Comparison of ENCODE assay signal across 14 mouse cellular contexts in genomic region chr19:50674921-50675320, GRCm38 (mm10). TPM values are rescaled to one million over a fixed set of nuclear protein-coding genes. Genes with fewer than 3 reads are reported as not detected.
DNase-seq lines count a peak whose midpoint lies in the region; TF ChIP-seq lines count a peak whose summit lies in the region.
"Had no signal": no experiment of that assay in that cellular context is flagged by ENCODE, and none has a peak within 500 bp of the region (broad histone marks: within the 10 kb centered on the region; RNA-seq: fewer than 3 reads in every experiment).

No protein-coding gene starts in this region.

- no peaks in the 10 kb centered on the region; the same call in 1 of the 2 replicates for H3K27me3 ChIP-seq in cerebellum, adult 2 months (ENCODE audit: control insufficient read depth, insufficient read depth, low read length)
- H3K27me3 ChIP-seq in forebrain, embryonic 10.5 days (ENCODE audit: poor library complexity, severe bottlenecking), result peaks cover 36% of the 10 kb centered on the region
- H3K27me3 ChIP-seq: CH12.LX had no signal

- no peaks in the 10 kb centered on the region for H3K9me3 ChIP-seq in forebrain, embryonic 10.5 days
- H3K9me3 ChIP-seq: intestine, embryonic 15.5 days had no signal

- no peak for TF ChIP-seq CTCF in cerebellum, adult 2 months (IDR thresholded peaks at IDR 0.05; ENCODE audit: borderline replicate concordance, insufficient read depth, low read depth, low read length)
- TF ChIP-seq CTCF in layer of hippocampus, adult 2 months (conservative IDR thresholded peaks at IDR 0.05), result no peak

- no peaks in the 10 kb centered on the region for H3K36me3 ChIP-seq in forebrain, embryonic 10.5 days (replicated peaks)
- H3K36me3 ChIP-seq: intestine, embryonic 15.5 days had no signal

- H3K27ac ChIP-seq in cerebellum, adult 2 months (ENCODE audit: insufficient read depth, low read length), result no peak overlapping the region
- no peak overlapping the region for H3K27ac ChIP-seq in layer of hippocampus, adult 2 months
- no peak overlapping the region for H3K27ac ChIP-seq in forebrain, embryonic 10.5 days
- H3K27ac ChIP-seq: intestine, embryonic 15.5 days had no signal

- no peak overlapping the region for H3K4me3 ChIP-seq in cerebellum, adult 2 months (replicated peaks; ENCODE audit: insufficient read depth, low read depth, low read length)
- no peak overlapping the region for H3K4me3 ChIP-seq in layer of hippocampus, adult 2 months
- H3K4me3 ChIP-seq in forebrain, embryonic 10.5 days, result no peak overlapping the region
- H3K4me3 ChIP-seq: intestine, embryonic 15.5 days had no signal

- peaks cover 3% of the 10 kb centered on the region; the same call in 1 of the 2 replicates for H3K4me1 ChIP-seq in cerebellum, adult 2 months (ENCODE audit: control insufficient read depth, insufficient read depth, low read length)
- H3K4me1 ChIP-seq in forebrain, embryonic 10.5 days, result peaks cover 19% of the 10 kb centered on the region

- WGBS in cerebellum, adult 2 months, result 55% methylated on average over 5 of the region's 5 CpGs
- WGBS in forebrain, embryonic 10.5 days, result 81% methylated on average over 5 of the region's 5 CpGs

- peak; percentile 12 to 52 for DNase-seq in cerebellum, adult 2 months
- DNase-seq in cerebellum, adult 9-10 months, result no peak
- peak; percentile 7 to 21 for DNase-seq in layer of hippocampus, adult 8-10 months (ENCODE audit: low spot score in 2 of 2)
- no peak for DNase-seq in layer of hippocampus, adult 2 months (ENCODE audit: low spot score in 2 of 2)
- DNase-seq in brain, adult 2 months (ENCODE audit: low read depth, low spot score), result peak; percentile 87
- peak; percentile 55 to 59 for DNase-seq in left cerebral cortex, postnatal 36 days (ENCODE audit: low spot score in 2 of 2)
- DNase-seq in lung, postnatal 25 days (ENCODE audit: low spot score), result no peak
- no peak for DNase-seq in forebrain, embryonic 10.5 days (ENCODE audit: extremely low spot score, low spot score)
- DNase-seq: cerebellum, adult 11-12 months had no signal

- intact Hi-C loops in left cerebral cortex, postnatal 36 days (cut with DNase I), result loop anchor here (5.0 kb wide), 2 partner anchors 313 to 418 kb away; no protein-coding TSS in a partner anchor

- no peak for TF ChIP-seq POLR2A in cerebellum, adult 2 months (IDR thresholded peaks at IDR 0.05; ENCODE audit: borderline replicate concordance, insufficient read depth, low read length)

RNA-seq across cellular contexts. Expression of gene Sorcs1, which starts 3.5 kb away (rescaled TPM):
- polyA plus RNA-seq in cerebellum, adult 2 months (2012; rRNA removed), result 9.7 and 11.0 TPM in 2 replicates
- 10 to 100 TPM; 10.1 to 13.3 (median 11.3) TPM for total RNA-seq in layer of hippocampus, adult 8-10 months (2022)
- 1 to 10 TPM; 9.4 to 9.5 TPM for total RNA-seq in layer of hippocampus, adult 2 months (2021)
- total RNA-seq in left cerebral cortex, postnatal 36 days (2021), result 10 to 100 TPM; 38.9 to 40.2 TPM
- 4.2 and 4.3 TPM in 2 replicates for polyA plus RNA-seq in forebrain, embryonic 10.5 days (2016; fragmentation: Nextera tagmentation; extraction: Ambion mirVana)
- total RNA-seq: granulocyte monocyte progenitor cell, adult 5-6 weeks; neutrophil, adult 5-6 weeks had no signal
- polyA plus RNA-seq: activated CD4-positive, CD25-positive, alpha-beta regulatory T cell, adult 4 months had no signal

Comparison
In these comparisons a context has a peak if more than half of its experiments do, and no peak if none do; other contexts are left out.
1. DNase-seq: peak in cerebellum, adult 2 months (2 of 2), layer of hippocampus, adult 8-10 months (2 of 2), brain, adult 2 months (single experiment) and left cerebral cortex, postnatal 36 days (2 of 2); none in cerebellum, adult 9-10 months (single experiment), layer of hippocampus, adult 2 months (0 of 2), lung, postnatal 25 days (single experiment) and forebrain, embryonic 10.5 days (single experiment).